Mouse (Mus musculus) stomach, postnatal 0 days (tissue): ENCODE measurements at regions not wholly inside any gene's neighbourhood (a gene's known extent, or its start where the extent isn't known, plus 50 kb on each side); places are given as distances from the start of the nearest gene placed in this dataset.
"Not testable (repeated sequence)": the region's sequence is repeated elsewhere in the genome, so short reads cannot be mapped to it uniquely, and the experiment has no call there.

Experiments used
- CTCF ChIP-seq: IDR thresholded peaks from 2 replicates; pipeline ENCODE4 v1.5.1; 2016; ENCODE audit warnings: antibody characterized with exemption, low read depth, mild to moderate bottlenecking, moderate library complexity
- EP300 ChIP-seq: optimal IDR thresholded peaks from 2 replicates; pipeline ENCODE3; 2016; ENCODE audit warnings: antibody characterized with exemption

DNA sequence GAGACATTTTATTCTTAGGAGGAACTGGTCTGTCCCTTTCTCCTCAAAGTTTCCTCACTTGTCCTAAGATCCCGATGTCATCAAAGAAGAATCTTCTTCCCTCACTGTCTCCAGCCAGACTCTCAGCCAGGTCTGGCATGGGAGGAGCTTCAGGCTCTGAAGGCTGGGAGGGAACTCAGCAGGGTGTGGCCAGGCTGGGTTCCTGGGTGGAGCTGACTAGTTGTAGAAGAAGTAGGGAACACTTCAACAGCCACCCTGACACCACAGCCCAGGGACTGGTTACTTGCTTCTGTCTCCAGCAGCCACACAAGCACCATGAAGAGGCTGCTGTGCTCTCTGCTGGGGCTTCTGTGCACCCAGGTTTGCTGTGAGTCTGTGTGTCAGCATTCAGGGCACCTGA is 496.8 kb downstream of the Dad1 start:
- TF ChIP-seq CTCF, EP300: not testable (repeated sequence)
